Mouse (Mus musculus): ENCODE measurements around the gene Ctps. TPM values are rescaled to one million over a fixed set of nuclear protein-coding genes. Genes with fewer than 3 reads are reported as not detected.

Ctps gene
- polyA plus RNA-seq, 1 experiment from 2014 or later, result 110 TPM

GRCm38 (mm10) chr4:120517335-120517734, 52.7 kb downstream of the Ctps start:
- H3K9me3 ChIP-seq, result no peaks in the 10 kb centered on the region
- H3K4me3 ChIP-seq (replicated peaks), result no peak overlapping the region
- H3K36me3 ChIP-seq, result peaks cover 71% of the 10 kb centered on the region
- ATAC-seq (ENCODE audit: insufficient number of reproducible peaks, insufficient read depth, low FRiP score, low TSS enrichment, low read depth), result no peak
- H3K27ac ChIP-seq, result no peak overlapping the region
- H3K9ac ChIP-seq (replicated peaks), result no peak overlapping the region
- H3K27me3 ChIP-seq, result no peaks in the 10 kb centered on the region
- no peaks in the 10 kb centered on the region for H3K4me1 ChIP-seq (replicated peaks)
- no peak overlapping the region for H3K4me2 ChIP-seq
- WGBS, result 87% methylated on average over 4 of the region's 4 CpGs

- no peak overlapping the region for H3K9ac ChIP-seq (replicated peaks)
- no peak for ATAC-seq (ENCODE audit: insufficient number of reproducible peaks, insufficient read depth, low FRiP score, low TSS enrichment, low read depth)
- peaks cover 68% of the 10 kb centered on the region for H3K36me3 ChIP-seq
- H3K9me3 ChIP-seq, result no peaks in the 10 kb centered on the region
- no peak overlapping the region for H3K27ac ChIP-seq
- no peaks in the 10 kb centered on the region for H3K27me3 ChIP-seq
- H3K4me2 ChIP-seq, result no peak overlapping the region
- WGBS, result 88% methylated on average over 7 of the region's 7 CpGs
- H3K4me1 ChIP-seq (replicated peaks), result no peaks in the 10 kb centered on the region
- no peak overlapping the region for H3K4me3 ChIP-seq (replicated peaks)
Measured at GRCm38 (mm10) chr4:120516907-120517306, 53.2 kb downstream of the Ctps start.

- peaks cover 67% of the 10 kb centered on the region for H3K36me3 ChIP-seq
- H3K27ac ChIP-seq, result no peak overlapping the region
- no peaks in the 10 kb centered on the region for H3K27me3 ChIP-seq
- no peaks in the 10 kb centered on the region for H3K4me1 ChIP-seq (replicated peaks)
- H3K4me3 ChIP-seq (replicated peaks), result no peak overlapping the region
- no peak overlapping the region for H3K9ac ChIP-seq (replicated peaks)
- no peaks in the 10 kb centered on the region for H3K9me3 ChIP-seq
- WGBS, result 92% methylated on average over 7 of the region's 7 CpGs
- H3K4me2 ChIP-seq, result no peak overlapping the region
- ATAC-seq (ENCODE audit: insufficient number of reproducible peaks, insufficient read depth, low FRiP score, low TSS enrichment, low read depth), result no peak
Measured at GRCm38 (mm10) chr4:120516491-120516890, 53.6 kb downstream of the Ctps start.

- Histone ChIP-seq H3K27me3 (no peaks in the 10 kb centered on the region), H3K9ac (replicated peaks) (no peak overlapping the region), H3K4me1 (replicated peaks) (no peaks in the 10 kb centered on the region), H3K27ac (no peak overlapping the region), H3K36me3 (peaks cover 62% of the 10 kb centered on the region), H3K4me2 (no peak overlapping the region), H3K9me3 (peaks cover 2% of the 10 kb centered on the region; the same call in 1 of the 2 replicates), H3K4me3 (replicated peaks) (no peak overlapping the region)
- ATAC-seq (ENCODE audit: insufficient number of reproducible peaks, insufficient read depth, low FRiP score, low TSS enrichment, low read depth), result no peak
- WGBS, result 93% methylated on average over 2 of the region's 2 CpGs
Measured at GRCm38 (mm10) chr4:120514366-120514765, 55.7 kb downstream of the Ctps start.

- Histone ChIP-seq H3K4me1 (replicated peaks) (no peaks in the 10 kb centered on the region), H3K27me3 (no peaks in the 10 kb centered on the region), H3K4me3 (replicated peaks) (no peak overlapping the region), H3K27ac (no peak overlapping the region), H3K9ac (replicated peaks) (no peak overlapping the region), H3K36me3 (peaks cover 64% of the 10 kb centered on the region), H3K9me3 (peaks cover 3% of the 10 kb centered on the region; the same call in 1 of the 2 replicates), H3K4me2 (no peak overlapping the region)
- no peak for ATAC-seq (ENCODE audit: insufficient number of reproducible peaks, insufficient read depth, low FRiP score, low TSS enrichment, low read depth)
- WGBS, result 92% methylated on average over 4 of the region's 4 CpGs
Measured at GRCm38 (mm10) chr4:120511203-120511602, 58.9 kb downstream of the Ctps start.

GRCm38 (mm10) chr4:120506955-120507354, 63.1 kb downstream of the Ctps start:
- Histone ChIP-seq H3K4me2 (no peak overlapping the region), H3K9ac (replicated peaks) (no peak overlapping the region), H3K27me3 (no peaks in the 10 kb centered on the region), H3K9me3 (peaks cover 3% of the 10 kb centered on the region; the same call in 1 of the 2 replicates), H3K36me3 (peaks cover 60% of the 10 kb centered on the region), H3K4me3 (replicated peaks) (no peak overlapping the region), H3K27ac (no peak overlapping the region), H3K4me1 (replicated peaks) (no peaks in the 10 kb centered on the region)
- no peak for ATAC-seq (ENCODE audit: insufficient number of reproducible peaks, insufficient read depth, low FRiP score, low TSS enrichment, low read depth)
- WGBS, result 95% methylated on average over 1 of the region's 1 CpGs

Other genes starting within 250 kb of the Ctps start
- gene Scmh1, start 165.0 kb downstream of the Ctps start, polyA plus RNA-seq (2016; fragmentation: Nextera tagmentation; extraction: Ambion mirVana), result 41.4 and 42.7 TPM in 2 replicates
- gene Slfnl1, start 38.0 kb downstream of the Ctps start, polyA plus RNA-seq (2016; fragmentation: Nextera tagmentation; extraction: Ambion mirVana), result not detected in 2 replicates
- not detected in 2 replicates for gene Gm8439, start 18.5 kb upstream of the Ctps start, polyA plus RNA-seq (2016; fragmentation: Nextera tagmentation; extraction: Ambion mirVana)
- gene Cited4, start 96.3 kb upstream of the Ctps start, polyA plus RNA-seq (2016; fragmentation: Nextera tagmentation; extraction: Ambion mirVana), result 6.0 and 6.8 TPM in 2 replicates
- 6.2 and 7.3 TPM in 2 replicates for gene Kcnq4, start 178.3 kb upstream of the Ctps start, polyA plus RNA-seq (2016; fragmentation: Nextera tagmentation; extraction: Ambion mirVana)

Data from limb, embryonic 12.5 days (tissue).